In the genomic region with DNA sequence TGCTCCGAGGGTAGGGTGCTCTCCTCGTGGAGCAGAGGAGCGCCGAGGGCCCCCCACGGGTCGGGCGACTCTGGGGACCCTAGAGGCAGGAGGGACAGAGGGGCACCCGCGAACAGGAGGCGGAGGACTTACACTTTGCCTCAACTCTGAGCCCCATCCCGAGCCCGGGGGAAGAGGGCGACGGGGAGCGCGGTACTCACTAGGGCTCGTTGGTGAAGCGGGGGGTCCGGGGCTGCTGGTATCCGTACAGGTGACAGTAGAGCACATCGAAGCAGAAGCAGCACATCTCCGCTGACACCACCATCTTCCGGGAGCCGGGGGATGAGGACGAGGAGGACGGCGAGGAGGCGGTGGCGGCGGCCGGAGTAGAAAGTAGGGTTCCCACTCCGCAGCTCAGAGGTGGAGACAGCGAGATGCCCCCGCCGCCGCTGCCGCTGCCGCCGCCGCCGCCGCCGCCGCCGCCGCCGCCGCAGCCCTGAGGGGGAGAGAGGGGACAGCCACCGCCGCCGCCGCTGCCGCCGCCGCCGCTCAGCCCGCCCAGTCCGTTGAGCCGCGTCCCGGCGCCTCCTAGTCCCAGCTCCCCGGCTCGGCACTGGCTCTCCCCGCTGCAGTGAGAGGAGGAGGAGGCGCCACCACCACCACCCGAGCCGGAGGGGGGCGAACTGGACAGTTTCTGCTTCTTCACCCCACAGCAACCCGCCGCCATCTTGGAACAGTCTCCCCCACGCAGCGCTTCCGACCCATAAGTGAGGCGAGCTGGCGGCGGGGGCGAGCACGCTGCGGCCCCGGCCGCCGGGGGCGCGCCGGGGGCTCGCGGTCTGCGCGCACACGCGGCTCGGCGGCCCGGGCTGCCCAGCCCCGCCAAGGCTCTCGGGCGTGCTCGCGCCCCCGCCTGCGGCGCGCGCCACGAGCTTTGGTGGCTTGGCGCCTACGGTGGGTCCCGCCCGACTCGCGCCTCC, we compare ENCODE assay signal across 8 mouse cellular contexts. TPM values are rescaled to one million over a fixed set of nuclear protein-coding genes. Genes with fewer than 3 reads are reported as not detected.
DNase-seq lines count a peak whose midpoint lies in the region; ATAC-seq lines count a peak whose summit lies in the region.

Gene Ammecr1 (minus strand): TSS at position 721 of the 959 bp plus-strand sequence.

- peaks cover 2% of the 10 kb centered on the region; the same call in 1 of the 2 replicates for H3K4me1 ChIP-seq in hindbrain, embryonic 13.5 days (replicated peaks)

- ATAC-seq in hindbrain, embryonic 13.5 days (ENCODE audit: low FRiP score) = peak; percentile 93

- peaks cover 12% of the 10 kb centered on the region; the same call in 1 of the 2 replicates for H3K27me3 ChIP-seq in hindbrain, embryonic 13.5 days

- peak within 1 kb of the TSS; percentile 66 for H3K4me3 ChIP-seq in hindbrain, embryonic 13.5 days

- DNase-seq in T-cell, adult 2 months (ENCODE audit: low spot score) = peak; percentile 78
- DNase-seq in cerebellum, postnatal 14 days = peak; percentile 79
- DNase-seq in frontal cortex, postnatal 14 days (ENCODE audit: low spot score in 2 of 2) = peak; percentile 33 to 55
- peak; percentile 55 to 57 for DNase-seq in left cerebral cortex, adult 18-20 months (ENCODE audit: low spot score in 2 of 2)
- DNase-seq in lung, postnatal 4 days = peak; percentile 76 to 90
- peak; percentile 65 for DNase-seq in retina, postnatal 7 days (ENCODE audit: low read depth, low spot score)
- peak; percentile 60 for DNase-seq in urinary bladder, adult 2 months (ENCODE audit: low spot score)

- peak within 1 kb of the TSS; percentile 80 for H3K9ac ChIP-seq in hindbrain, embryonic 13.5 days

- peak within 1 kb of the TSS; percentile 62 for H3K4me2 ChIP-seq in hindbrain, embryonic 13.5 days

- H3K36me3 ChIP-seq in hindbrain, embryonic 13.5 days = no peaks in the 10 kb centered on the region

- no peaks in the 10 kb centered on the region for H3K9me3 ChIP-seq in hindbrain, embryonic 13.5 days

- peak within 1 kb of the TSS; percentile 94 for H3K27ac ChIP-seq in hindbrain, embryonic 13.5 days

- WGBS in hindbrain, embryonic 13.5 days = 20% methylated on average over 70 of the region's 112 CpGs

RNA-seq across cellular contexts. Expression of gene Ammecr1, which starts in this region (rescaled TPM):
- 4.9 and 5.3 TPM in 2 replicates for polyA plus RNA-seq in hindbrain, embryonic 13.5 days (2015; fragmentation: Nextera tagmentation; extraction: Ambion mirVana)
- 1 to 10 TPM; 2.4 to 2.5 TPM for total RNA-seq in left cerebral cortex, adult 18-20 months (2021)
- 2.1 and 2.9 TPM in 2 replicates for polyA plus RNA-seq in urinary bladder, adult 2 months (2012; rRNA removed)

Comparison
In these comparisons a context has a peak if more than half of its experiments do, and no peak if none do; other contexts are left out.
1. Peak in every context shown above with its lines: DNase-seq, ATAC-seq, H3K4me3 ChIP-seq and H3K27ac ChIP-seq.